Mouse (Mus musculus): ENCODE measurements around the gene Cdk5r2.
A peak's percentile ranks its signal among the peaks of the same experiment; 100 is the strongest.

The Cdk5r2 gene

GRCm38 (mm10) chr1:74893134-74893855, 38.6 kb downstream of the Cdk5r2 start, which contains the start of gene Cryba2:
TSS of gene Cryba2 (minus strand) at chr1:74893143.
- DNase-seq: peak; percentile 66

- DNase-seq: peak; percentile 72
Measured at GRCm38 (mm10) chr1:74894966-74895365, 40.2 kb downstream of the Cdk5r2 start.

GRCm38 (mm10) chr1:74897976-74898375, 43.2 kb downstream of the Cdk5r2 start:
- no peak for DNase-seq

GRCm38 (mm10) chr1:74898656-74899431, 44.1 kb downstream of the Cdk5r2 start:
- no peak for DNase-seq

- DNase-seq: peak; percentile 85
Measured at GRCm38 (mm10) chr1:74900341-74901285, 45.9 kb downstream of the Cdk5r2 start.

- peak; percentile 71 for DNase-seq
Measured at GRCm38 (mm10) chr1:74901686-74902085, 47.0 kb downstream of the Cdk5r2 start.

GRCm38 (mm10) chr1:74902191-74902590, 47.5 kb downstream of the Cdk5r2 start:
- DNase-seq: no peak

All from lung, postnatal 36 days (tissue).